Mouse (Mus musculus) midbrain, embryonic 14.5 days (tissue): ENCODE measurements around the gene Slc6a14. TPM values are rescaled to one million over a fixed set of nuclear protein-coding genes. Genes with fewer than 3 reads are reported as not detected.

Experiments used
- ATAC-seq: fragments of 200-750 bp; cut with Nextera tagmentation; 2 replicates; pipeline ENCODE4 v1.8.0; 2017; ENCODE audit warnings: moderate number of reproducible peaks, moderate library complexity; ENCODE audit not compliant: low FRiP score, low TSS enrichment
- DNase-seq: peaks from one replicate; pipeline ENCODE4 v3.0.0-alpha.2; 2015
- H3K27ac ChIP-seq: fragments of 300-500 bp; sonication (generic); replicated peaks from 2 replicates; pipeline ENCODE4 v1.5.1; 2014; ENCODE audit warnings: mild to moderate bottlenecking, low read depth, low read length, moderate library complexity
- H3K27me3 ChIP-seq: fragments of 300-500 bp; sonication (generic); 2 replicates; pipeline ENCODE4 v1.6.1; 2014; ENCODE audit warnings: low read length, control low read depth, mixed read lengths; ENCODE audit not compliant: control insufficient read depth, insufficient read depth
- H3K36me3 ChIP-seq: fragments of 300-500 bp; sonication (generic); 2 replicates; pipeline ENCODE4 v1.6.1; 2014; ENCODE audit warnings: low read length, control low read depth; ENCODE audit not compliant: control insufficient read depth, insufficient read depth
- H3K4me1 ChIP-seq: fragments of 300-500 bp; sonication (generic); 2 replicates; pipeline ENCODE4 v1.6.1; 2014; ENCODE audit warnings: mild to moderate bottlenecking, antibody characterized with exemption, low read length, control low read depth; ENCODE audit not compliant: control insufficient read depth, insufficient read depth
- H3K4me2 ChIP-seq: fragments of 300-500 bp; sonication (generic); 2 replicates; pipeline ENCODE4 v1.6.1; 2014; ENCODE audit warnings: mild to moderate bottlenecking, low read length, moderate library complexity
- H3K4me3 ChIP-seq: fragments of 300-500 bp; sonication (generic); replicated peaks from 2 replicates; pipeline ENCODE4 v1.5.1; 2014; ENCODE audit warnings: low read depth, low read length
- H3K9ac ChIP-seq: fragments of 300-500 bp; sonication (generic); replicated peaks from 2 replicates; pipeline ENCODE4 v1.6.1; 2014; ENCODE audit warnings: mild to moderate bottlenecking, low read length, moderate library complexity
- H3K9me3 ChIP-seq: fragments of 300-500 bp; sonication (generic); 2 replicates; pipeline ENCODE4 v1.6.1; 2016; ENCODE audit warnings: low read length, control low read depth, mixed read lengths; ENCODE audit not compliant: control insufficient read depth
- WGBS: fragments of 180-500 bp; shearing (Covaris S2); extraction: QIAGEN DNeasy Blood & Tissue Kit; methylation state at CpG from one replicate; pipeline ENCODE4 v1.1.7; 2014; 5-methylcytosine and 5-hydroxymethylcytosine counted together
- polyA plus RNA-seq: library from polyadenylated mRNA; unstranded; fragments of >200 nt; fragmentation: Nextera tagmentation; extraction: Ambion mirVana; gene quantifications from 2 replicates; pipeline ENCODE4 v1.2.1, GENCODE M21; 2014

The Slc6a14 gene
- not detected in 2 replicates for polyA plus RNA-seq

DNA sequence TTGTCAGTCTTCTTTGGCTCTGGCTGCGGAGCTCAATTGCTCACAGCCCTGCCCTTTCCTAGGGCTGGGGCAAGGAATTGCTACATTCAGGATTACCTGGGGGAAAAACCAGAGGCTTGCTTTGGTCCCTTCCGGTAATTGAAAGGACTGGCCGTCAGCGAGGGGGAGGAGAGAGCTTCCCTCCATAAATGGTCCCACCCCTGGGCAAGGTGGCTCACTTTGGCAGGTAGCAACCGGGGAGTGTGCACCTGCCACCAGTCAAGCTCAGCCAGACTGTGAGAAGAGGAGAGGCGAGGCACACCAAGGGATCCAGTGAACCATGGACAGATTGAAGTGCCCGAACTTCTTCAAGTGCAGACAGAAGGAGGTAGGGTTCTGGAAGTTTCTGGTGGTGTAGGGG is at the start of gene Slc6a14:
Gene Slc6a14 (plus strand): TSS at position 68 of the 400 bp plus-strand sequence.
- no peak within 1 kb of the TSS for H3K4me2 ChIP-seq
- H3K9ac ChIP-seq = no peak within 1 kb of the TSS
- H3K36me3 ChIP-seq = no peaks in the 10 kb centered on the region
- no peaks in the 10 kb centered on the region for H3K27me3 ChIP-seq
- no peak within 1 kb of the TSS for H3K27ac ChIP-seq
- H3K9me3 ChIP-seq = no peaks in the 10 kb centered on the region
- 71% methylated on average over 7 of the region's 7 CpGs for WGBS
- no peak for DNase-seq
- ATAC-seq = no peak
- H3K4me3 ChIP-seq = no peak within 1 kb of the TSS
- no peaks in the 10 kb centered on the region for H3K4me1 ChIP-seq

DNA sequence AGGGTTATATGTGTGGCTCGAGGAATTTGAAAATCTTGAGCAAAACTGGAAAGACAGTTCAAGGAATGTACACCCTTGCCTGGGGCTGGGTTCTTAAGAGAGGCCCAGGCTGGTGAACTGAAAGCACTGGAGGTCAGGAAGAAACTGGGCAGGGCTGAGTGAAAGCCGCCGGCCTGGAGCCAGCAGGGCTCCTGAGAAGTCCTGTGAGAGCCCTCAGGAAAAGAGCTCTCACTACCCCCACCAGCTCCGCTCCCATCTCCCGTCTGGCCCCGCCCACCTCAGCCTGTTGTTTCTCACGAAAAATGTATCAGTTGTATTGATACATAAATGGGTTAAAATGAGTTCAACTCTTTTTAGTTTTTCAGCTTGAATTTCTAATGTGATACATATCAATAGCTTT is 43.8 kb upstream of the Slc6a14 start:
- no peaks in the 10 kb centered on the region for H3K4me1 ChIP-seq
- WGBS = 33% methylated on average over 7 of the region's 7 CpGs
- ATAC-seq = no peak
- DNase-seq = no peak
- H3K9ac ChIP-seq = no peak overlapping the region
- no peaks in the 10 kb centered on the region for H3K27me3 ChIP-seq
- H3K4me2 ChIP-seq = no peak overlapping the region
- 0 out of 2 replicates have a peak, but pooled peaks cover 3% of the 10 kb centered on the region for H3K9me3 ChIP-seq
- no peak overlapping the region for H3K27ac ChIP-seq
- H3K36me3 ChIP-seq = no peaks in the 10 kb centered on the region
- H3K4me3 ChIP-seq = no peak overlapping the region

DNA sequence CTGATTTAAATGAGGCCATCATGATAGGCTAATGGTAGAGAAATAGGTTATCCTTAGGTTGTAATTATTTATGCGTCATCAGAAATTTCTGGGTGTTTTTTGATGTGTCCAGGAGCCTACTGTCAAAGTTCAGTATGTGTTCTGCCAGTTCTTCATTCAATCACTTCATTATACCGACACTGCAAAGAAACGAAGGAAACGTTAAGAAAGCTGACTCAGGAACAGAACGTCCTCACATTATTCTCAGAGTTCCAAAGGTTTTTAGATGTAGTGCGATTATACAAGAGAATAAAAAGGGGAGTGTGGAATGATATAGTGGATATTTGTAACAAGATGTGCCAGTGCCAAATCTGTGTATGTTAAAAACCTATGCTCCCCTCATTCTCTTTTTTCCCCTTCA is 19.5 kb upstream of the Slc6a14 start:
- ATAC-seq = no peak
- WGBS = 82% methylated on average over 6 of the region's 6 CpGs

DNA sequence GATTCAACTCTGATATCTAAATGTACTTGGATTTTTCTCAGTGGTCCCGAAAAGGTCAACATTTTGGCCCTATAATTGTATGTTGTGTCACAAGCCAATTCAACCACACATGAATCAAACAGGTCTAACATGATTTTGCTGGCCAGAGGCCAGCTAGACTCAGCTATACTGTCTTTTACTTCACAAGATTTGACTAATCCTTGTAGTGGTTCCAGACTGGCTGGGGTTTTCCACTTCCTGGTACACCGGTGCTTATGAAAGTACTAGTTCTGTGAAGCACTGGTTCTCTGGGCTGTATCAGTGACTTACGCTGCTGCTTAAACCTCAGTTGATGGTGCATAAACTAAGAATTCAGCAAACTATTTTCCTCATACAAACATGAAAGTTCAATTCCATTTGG is 19.0 kb upstream of the Slc6a14 start:
- Histone ChIP-seq H3K27ac (no peak overlapping the region), H3K36me3 (no peaks in the 10 kb centered on the region), H3K9me3 (no peaks in the 10 kb centered on the region), H3K4me2 (no peak overlapping the region), H3K27me3 (no peaks in the 10 kb centered on the region), H3K4me3 (no peak overlapping the region), H3K4me1 (no peaks in the 10 kb centered on the region), H3K9ac (no peak overlapping the region)
- DNase-seq (no peak), ATAC-seq (no peak)
- 93% methylated on average over 3 of the region's 3 CpGs for WGBS

More for the DNA sequence above, 19.5 kb upstream of the Slc6a14 start:
- Histone ChIP-seq H3K4me1 (no peaks in the 10 kb centered on the region), H3K9me3 (no peaks in the 10 kb centered on the region), H3K4me3 (no peak overlapping the region), H3K27me3 (no peaks in the 10 kb centered on the region), H3K27ac (no peak overlapping the region), H3K9ac (no peak overlapping the region), H3K4me2 (no peak overlapping the region), H3K36me3 (no peaks in the 10 kb centered on the region)
- no peak for DNase-seq

DNA sequence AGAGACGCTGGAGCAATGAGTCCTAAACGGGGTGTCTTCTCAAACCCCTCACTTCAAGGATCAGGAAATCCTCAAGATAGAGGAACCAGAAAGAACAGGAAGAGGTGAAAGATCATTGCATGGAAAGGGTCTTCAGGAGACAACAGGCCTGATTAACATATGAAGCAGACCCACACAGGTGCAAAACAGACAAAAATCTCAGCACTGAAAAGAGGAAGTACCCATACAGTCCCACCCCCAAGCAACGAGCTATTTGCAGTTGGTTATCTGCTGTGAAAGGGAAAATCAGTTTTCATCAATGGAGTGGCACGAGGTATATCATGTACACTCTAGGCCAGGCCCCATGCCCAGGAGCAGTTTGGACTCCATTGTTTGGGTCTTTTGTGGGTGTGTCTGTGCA is 13.1 kb upstream of the Slc6a14 start:
- Histone ChIP-seq H3K4me2 (no peak overlapping the region), H3K27ac (no peak overlapping the region), H3K4me3 (no peak overlapping the region), H3K36me3 (no peaks in the 10 kb centered on the region), H3K27me3 (no peaks in the 10 kb centered on the region), H3K4me1 (no peaks in the 10 kb centered on the region), H3K9me3 (no peaks in the 10 kb centered on the region), H3K9ac (no peak overlapping the region)
- WGBS = 80% methylated on average over 4 of the region's 4 CpGs
- no peak for DNase-seq
- no peak for ATAC-seq

DNA sequence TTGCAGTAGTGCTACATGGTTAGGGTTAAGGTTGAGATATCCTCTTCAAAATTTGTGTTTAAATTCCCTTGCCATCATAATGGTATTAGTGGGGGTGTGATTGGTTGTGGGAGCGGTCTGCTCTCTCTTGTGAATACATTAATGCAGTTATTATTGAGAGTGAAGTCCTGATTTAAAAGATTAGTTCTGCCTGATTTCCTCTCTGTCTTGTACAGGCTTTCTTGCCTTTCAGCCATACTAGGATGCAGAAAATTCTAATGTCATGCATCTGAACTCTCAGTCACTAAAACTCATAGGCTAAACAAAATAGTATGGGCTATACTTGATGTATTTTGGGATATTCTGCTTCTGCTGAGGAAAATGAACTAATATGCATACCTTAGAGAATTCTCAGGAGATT is 10.2 kb upstream of the Slc6a14 start:
- H3K36me3 ChIP-seq = no peaks in the 10 kb centered on the region
- WGBS = 20% methylated on average over 1 of the region's 1 CpGs
- DNase-seq (peak; percentile 3), ATAC-seq (no peak)
- no peak overlapping the region for H3K27ac ChIP-seq
- H3K4me3 ChIP-seq = no peak overlapping the region
- H3K27me3 ChIP-seq = no peaks in the 10 kb centered on the region
- no peak overlapping the region for H3K4me2 ChIP-seq
- no peaks in the 10 kb centered on the region for H3K4me1 ChIP-seq
- no peaks in the 10 kb centered on the region for H3K9me3 ChIP-seq
- H3K9ac ChIP-seq = no peak overlapping the region

DNA sequence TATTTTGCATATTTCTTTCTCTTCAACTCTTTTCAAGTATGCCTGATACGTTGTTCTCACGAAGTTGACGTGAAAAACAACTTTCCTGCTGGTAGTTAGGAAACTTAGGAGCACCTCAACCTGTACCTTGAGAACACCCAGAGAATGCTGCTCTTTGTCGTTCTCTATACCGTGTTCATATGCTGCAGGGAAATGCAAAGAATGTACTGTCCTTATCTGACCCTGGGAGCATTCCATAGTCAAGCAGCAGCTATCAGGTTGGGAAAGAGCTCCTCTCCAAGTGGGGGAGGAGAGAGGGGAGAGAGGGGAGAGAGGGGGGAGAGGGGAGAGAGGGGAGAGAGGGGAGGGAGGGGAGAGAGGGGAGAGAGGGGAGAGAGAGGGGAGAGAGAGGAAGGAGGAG is 597 bp downstream of the Slc6a14 start:
- WGBS = 63% methylated on average over 5 of the region's 5 CpGs
- Histone ChIP-seq H3K4me3 (no peak overlapping the region), H3K9ac (no peak overlapping the region), H3K9me3 (no peaks in the 10 kb centered on the region), H3K4me1 (no peaks in the 10 kb centered on the region), H3K27ac (no peak overlapping the region), H3K36me3 (no peaks in the 10 kb centered on the region), H3K4me2 (no peak overlapping the region), H3K27me3 (no peaks in the 10 kb centered on the region)
- DNase-seq (no peak), ATAC-seq (no peak)

DNA sequence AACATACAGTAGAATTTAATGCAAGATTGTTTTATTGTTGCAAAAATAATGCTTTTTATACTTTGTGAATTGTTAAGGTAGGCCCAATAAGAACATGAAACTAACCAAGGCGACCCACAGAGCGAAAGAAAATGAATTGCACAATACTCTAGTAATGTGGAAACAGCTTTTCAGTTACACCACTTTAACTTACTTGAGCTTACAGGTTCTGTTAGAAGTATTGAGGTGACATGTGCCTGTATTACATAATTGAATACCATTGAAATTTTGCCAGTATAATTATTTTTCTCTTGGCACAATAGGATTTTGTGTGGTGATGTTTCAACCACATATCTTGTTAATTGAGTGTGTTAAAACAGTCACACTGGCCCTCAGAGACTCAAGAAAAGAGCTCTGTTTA is 2.2 kb downstream of the Slc6a14 start:
- no peak overlapping the region for H3K27ac ChIP-seq
- H3K27me3 ChIP-seq = no peaks in the 10 kb centered on the region
- no peak overlapping the region for H3K4me2 ChIP-seq
- DNase-seq (no peak), ATAC-seq (no peak)
- no peaks in the 10 kb centered on the region for H3K4me1 ChIP-seq
- 87% methylated on average over 2 of the region's 2 CpGs for WGBS
- no peak overlapping the region for H3K4me3 ChIP-seq
- no peak overlapping the region for H3K9ac ChIP-seq
- no peaks in the 10 kb centered on the region for H3K36me3 ChIP-seq
- H3K9me3 ChIP-seq = no peaks in the 10 kb centered on the region

DNA sequence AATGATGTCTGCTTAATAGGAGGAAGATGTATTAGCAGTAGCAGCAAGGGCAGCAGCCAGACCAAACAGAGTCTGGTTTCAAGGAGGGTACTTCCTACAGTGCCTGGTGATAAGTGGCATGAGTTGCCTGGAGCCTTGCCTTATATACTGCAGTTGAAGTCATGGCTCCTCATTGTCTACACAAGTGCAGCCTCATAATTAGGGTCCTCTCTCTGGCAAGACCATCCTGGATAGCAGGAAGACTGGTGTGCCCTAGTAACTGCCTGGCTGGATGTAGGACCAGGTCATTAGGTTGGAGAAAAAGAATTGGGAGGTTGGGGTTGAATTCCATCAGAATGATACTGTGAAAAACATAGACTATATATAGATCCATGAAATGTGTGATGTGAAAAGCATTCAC is 30.3 kb downstream of the Slc6a14 start, which contains the start of gene Gm28269:
Gene Gm28269 (minus strand): TSS at position 101 of the 400 bp plus-strand sequence.
- no peak within 1 kb of the TSS for H3K27ac ChIP-seq
- no peaks in the 10 kb centered on the region for H3K4me1 ChIP-seq
- no peaks in the 10 kb centered on the region for H3K36me3 ChIP-seq
- DNase-seq = no peak
- no peak within 1 kb of the TSS for H3K9ac ChIP-seq
- H3K27me3 ChIP-seq = no peaks in the 10 kb centered on the region
- no peak within 1 kb of the TSS for H3K4me3 ChIP-seq
- H3K9me3 ChIP-seq = no peaks in the 10 kb centered on the region
- ATAC-seq = no peak
- no peak within 1 kb of the TSS for H3K4me2 ChIP-seq
